Mouse (Mus musculus): Measurements from ENCODE around the gene Grifin.

Gene Grifin

DNA sequence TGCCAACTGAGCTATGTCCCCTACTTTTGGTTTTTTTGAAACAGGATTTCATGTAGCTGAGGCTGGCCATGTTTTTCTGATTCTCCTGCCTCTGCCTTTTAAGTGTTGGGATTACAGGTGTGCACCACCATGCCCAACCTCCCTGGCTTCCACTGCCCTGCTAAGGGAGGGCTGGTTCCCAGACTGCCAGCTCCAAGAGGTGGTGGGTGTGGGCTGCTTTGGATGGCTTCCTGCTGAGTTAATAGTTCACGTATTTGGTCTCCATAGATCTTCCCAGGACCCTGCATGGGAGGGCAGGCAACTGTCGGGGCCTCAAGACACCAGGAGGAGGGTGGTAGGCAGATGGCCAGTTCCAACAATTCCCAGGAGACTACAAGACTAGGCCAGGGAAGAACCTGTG is 37.7 kb upstream of the Grifin start:
- Histone ChIP-seq H3K36me3 (ENCODE audit: control insufficient read depth, insufficient read depth, low read length, poor library complexity, severe bottlenecking) (no peaks in the 10 kb centered on the region), H3K27me3 (ENCODE audit: control insufficient read depth, insufficient read depth, low read length, poor library complexity, severe bottlenecking) (no peaks in the 10 kb centered on the region)
- DNase-seq (ENCODE audit: low read depth, low spot score) = no peak

GRCm38 (mm10) chr5:140601712-140602111 is 36.8 kb upstream of the Grifin start:
- no peaks in the 10 kb centered on the region for H3K27me3 ChIP-seq (ENCODE audit: control insufficient read depth, insufficient read depth, low read length, poor library complexity, severe bottlenecking)
- no peaks in the 10 kb centered on the region for H3K36me3 ChIP-seq (ENCODE audit: control insufficient read depth, insufficient read depth, low read length, poor library complexity, severe bottlenecking)
- no peak for DNase-seq (ENCODE audit: low read depth, low spot score)

- Histone ChIP-seq H3K27me3 (ENCODE audit: control insufficient read depth, insufficient read depth, low read length, poor library complexity, severe bottlenecking) (no peaks in the 10 kb centered on the region), H3K36me3 (ENCODE audit: control insufficient read depth, insufficient read depth, low read length, poor library complexity, severe bottlenecking) (no peaks in the 10 kb centered on the region)
- no peak for DNase-seq (ENCODE audit: low read depth, low spot score)
These were observed 35.1 kb upstream of the Grifin start for GRCm38 (mm10) chr5:140599939-140600338.

GRCm38 (mm10) chr5:140597787-140598186 is 32.9 kb upstream of the Grifin start:
- no peak for DNase-seq (ENCODE audit: low read depth, low spot score)
- no peaks in the 10 kb centered on the region for H3K36me3 ChIP-seq (ENCODE audit: control insufficient read depth, insufficient read depth, low read length, poor library complexity, severe bottlenecking)

DNA sequence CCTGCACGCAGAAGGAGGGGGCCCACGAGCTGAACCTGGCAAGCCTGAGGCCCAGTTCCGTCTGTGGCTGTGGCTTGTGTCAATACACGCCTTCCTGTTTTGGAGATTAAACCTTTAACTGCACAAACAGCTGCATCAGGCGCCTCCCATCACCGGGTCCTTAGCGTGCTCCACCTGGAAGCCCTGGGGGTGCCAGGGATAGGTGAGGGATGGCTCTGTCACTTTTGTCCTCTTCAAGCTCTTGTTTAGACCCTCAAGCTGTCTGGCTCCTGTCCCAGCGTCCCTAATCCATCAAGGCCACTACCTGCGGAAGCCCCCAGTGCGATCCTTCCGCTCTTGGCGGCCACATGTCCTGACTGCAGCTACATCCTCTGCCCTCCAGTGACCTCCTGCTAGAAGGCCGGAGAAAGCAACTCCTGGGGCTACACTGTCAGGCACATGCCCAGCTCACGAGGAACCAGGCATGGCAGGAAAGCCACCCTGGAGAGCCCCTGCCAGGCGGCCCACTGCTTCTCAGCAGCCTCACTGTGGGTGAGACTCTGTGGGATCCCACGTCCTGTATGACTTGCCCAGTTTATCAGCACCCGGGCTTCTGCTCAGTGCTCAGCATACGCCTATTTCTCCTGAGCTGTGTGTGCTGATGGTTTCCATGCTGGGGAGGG is 32.2 kb upstream of the Grifin start:
- H3K27me3 ChIP-seq (ENCODE audit: control insufficient read depth, insufficient read depth, low read length, poor library complexity, severe bottlenecking) = no peaks in the 10 kb centered on the region
- H3K36me3 ChIP-seq (ENCODE audit: control insufficient read depth, insufficient read depth, low read length, poor library complexity, severe bottlenecking) = no peaks in the 10 kb centered on the region
- DNase-seq (ENCODE audit: low read depth, low spot score) = peak; percentile 66

More at GRCm38 (mm10) chr5:140597787-140598186, 32.9 kb upstream of the Grifin start:
- no peaks in the 10 kb centered on the region for H3K27me3 ChIP-seq (ENCODE audit: control insufficient read depth, insufficient read depth, low read length, poor library complexity, severe bottlenecking)

GRCm38 (mm10) chr5:140596426-140596825 is 31.6 kb upstream of the Grifin start:
- peak; percentile 62 for DNase-seq (ENCODE audit: low read depth, low spot score)
- Histone ChIP-seq H3K36me3 (ENCODE audit: control insufficient read depth, insufficient read depth, low read length, poor library complexity, severe bottlenecking) (no peaks in the 10 kb centered on the region), H3K27me3 (ENCODE audit: control insufficient read depth, insufficient read depth, low read length, poor library complexity, severe bottlenecking) (no peaks in the 10 kb centered on the region)

- Histone ChIP-seq H3K27me3 (ENCODE audit: control insufficient read depth, insufficient read depth, low read length, poor library complexity, severe bottlenecking) (no peaks in the 10 kb centered on the region), H3K36me3 (ENCODE audit: control insufficient read depth, insufficient read depth, low read length, poor library complexity, severe bottlenecking) (no peaks in the 10 kb centered on the region; the same call in 1 of the 2 replicates)
- DNase-seq (ENCODE audit: low read depth, low spot score) = no peak
These were observed 30.0 kb upstream of the Grifin start for GRCm38 (mm10) chr5:140594846-140595245.

- Histone ChIP-seq H3K36me3 (ENCODE audit: control insufficient read depth, insufficient read depth, low read length, poor library complexity, severe bottlenecking) (no peaks in the 10 kb centered on the region; the same call in 1 of the 2 replicates), H3K27me3 (ENCODE audit: control insufficient read depth, insufficient read depth, low read length, poor library complexity, severe bottlenecking) (no peaks in the 10 kb centered on the region)
- DNase-seq (ENCODE audit: low read depth, low spot score) = no peak
These were observed 24.4 kb upstream of the Grifin start for GRCm38 (mm10) chr5:140589082-140589774.

DNA sequence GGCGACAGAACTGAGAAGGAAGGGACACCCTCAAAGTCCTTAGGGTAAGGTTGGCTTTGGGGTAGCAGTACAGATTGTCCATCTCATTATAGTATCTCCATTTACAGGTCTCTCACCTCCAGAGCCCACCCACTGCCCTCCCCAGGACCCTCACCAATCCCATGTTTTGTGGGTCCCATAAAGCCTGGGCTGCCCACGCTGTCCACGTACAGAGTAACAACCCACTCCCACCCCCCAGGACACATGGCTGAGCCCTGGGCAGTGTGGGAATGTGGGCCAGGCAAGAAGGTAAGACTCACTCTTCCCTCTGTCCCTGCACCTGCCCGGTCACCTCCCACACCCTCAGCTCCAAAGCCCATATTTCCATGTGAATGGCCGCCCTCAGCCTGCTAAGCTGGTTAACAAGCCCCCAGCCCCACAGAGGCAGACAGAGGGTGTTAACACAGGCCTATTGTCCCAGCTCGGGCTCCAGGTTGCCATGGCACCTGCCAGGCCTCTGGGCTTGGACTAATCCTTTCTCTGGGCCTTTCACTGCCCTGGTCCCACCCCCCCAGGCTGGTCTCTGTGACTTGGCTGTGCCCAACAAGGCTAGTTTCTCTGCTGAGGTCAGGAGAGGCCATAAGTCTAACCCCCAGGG is 19.0 kb upstream of the Grifin start:
- no peaks in the 10 kb centered on the region for H3K27me3 ChIP-seq (ENCODE audit: control insufficient read depth, insufficient read depth, low read length, poor library complexity, severe bottlenecking)
- H3K36me3 ChIP-seq (ENCODE audit: control insufficient read depth, insufficient read depth, low read length, poor library complexity, severe bottlenecking) = no peaks in the 10 kb centered on the region
- DNase-seq (ENCODE audit: low read depth, low spot score) = no peak

DNA sequence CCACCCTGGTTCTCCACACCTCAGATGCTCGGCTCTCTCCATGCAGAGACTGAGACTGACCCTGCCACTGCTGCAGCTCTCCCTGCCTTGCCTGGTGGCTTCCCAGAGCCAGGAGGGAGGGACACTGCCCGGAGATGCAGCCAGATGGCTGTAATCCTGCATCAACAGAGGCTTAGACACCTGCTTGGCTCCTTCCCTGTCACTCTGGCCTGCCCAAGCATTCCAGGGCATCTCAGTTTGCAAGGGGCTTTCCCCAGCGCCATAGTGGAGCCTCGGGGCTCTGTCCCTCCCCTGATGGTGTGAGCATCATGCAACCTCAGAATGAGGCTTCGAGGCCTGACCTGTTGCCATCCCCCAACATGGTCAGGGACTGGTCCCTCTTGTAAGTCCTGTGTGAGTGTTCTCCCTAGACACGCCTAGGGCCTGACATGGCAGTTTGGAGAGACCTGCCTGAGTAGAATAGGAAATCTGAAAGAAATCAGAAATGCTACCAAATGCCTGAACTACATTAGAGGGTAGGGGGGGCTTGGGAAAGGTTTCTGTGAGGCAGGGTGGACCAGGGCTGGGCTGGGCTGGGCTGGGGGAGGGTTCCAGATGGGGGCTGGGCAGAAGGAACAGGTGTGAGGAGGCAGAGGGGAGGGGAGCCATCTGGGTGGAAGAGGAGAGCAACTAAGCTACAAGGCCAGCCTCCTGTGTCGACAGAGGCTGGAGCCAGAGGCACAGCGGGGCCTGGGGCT is 18.3 kb upstream of the Grifin start:
- no peaks in the 10 kb centered on the region for H3K27me3 ChIP-seq (ENCODE audit: control insufficient read depth, insufficient read depth, low read length, poor library complexity, severe bottlenecking)
- no peak for DNase-seq (ENCODE audit: low read depth, low spot score)

GRCm38 (mm10) chr5:140581569-140581968 is 16.7 kb upstream of the Grifin start:
- Histone ChIP-seq H3K27me3 (ENCODE audit: control insufficient read depth, insufficient read depth, low read length, poor library complexity, severe bottlenecking) (no peaks in the 10 kb centered on the region), H3K36me3 (ENCODE audit: control insufficient read depth, insufficient read depth, low read length, poor library complexity, severe bottlenecking) (no peaks in the 10 kb centered on the region)
- DNase-seq (ENCODE audit: low read depth, low spot score) = no peak

More for the DNA sequence above, 18.3 kb upstream of the Grifin start:
- no peaks in the 10 kb centered on the region for H3K36me3 ChIP-seq (ENCODE audit: control insufficient read depth, insufficient read depth, low read length, poor library complexity, severe bottlenecking)

GRCm38 (mm10) chr5:140579771-140580170 is 14.9 kb upstream of the Grifin start:
- no peak for DNase-seq (ENCODE audit: low read depth, low spot score)
- no peaks in the 10 kb centered on the region for H3K27me3 ChIP-seq (ENCODE audit: control insufficient read depth, insufficient read depth, low read length, poor library complexity, severe bottlenecking)
- no peaks in the 10 kb centered on the region for H3K36me3 ChIP-seq (ENCODE audit: control insufficient read depth, insufficient read depth, low read length, poor library complexity, severe bottlenecking)

DNA sequence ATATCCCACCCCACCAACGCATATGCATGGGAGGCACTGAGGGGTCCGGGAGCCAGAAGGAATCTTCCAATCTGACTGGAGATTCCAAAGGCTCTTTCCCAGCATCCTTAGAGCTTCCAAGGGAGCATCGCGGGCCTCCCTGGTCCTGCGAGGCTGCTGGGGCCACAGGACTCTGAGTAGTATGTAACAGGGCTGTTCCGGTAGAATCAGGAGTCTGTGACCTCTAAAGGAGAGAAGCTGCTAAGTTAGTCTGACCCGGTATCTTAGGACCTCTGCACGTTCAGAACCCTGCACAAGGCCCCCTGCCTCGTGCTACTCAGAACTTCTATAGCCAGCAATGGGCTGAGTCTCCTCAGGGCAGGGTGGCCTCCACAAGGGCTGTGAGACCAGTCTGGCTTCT is 14.3 kb upstream of the Grifin start:
- Histone ChIP-seq H3K36me3 (ENCODE audit: control insufficient read depth, insufficient read depth, low read length, poor library complexity, severe bottlenecking) (no peaks in the 10 kb centered on the region), H3K27me3 (ENCODE audit: control insufficient read depth, insufficient read depth, low read length, poor library complexity, severe bottlenecking) (no peaks in the 10 kb centered on the region)
- DNase-seq (ENCODE audit: low read depth, low spot score) = no peak

GRCm38 (mm10) chr5:140575381-140575866 is 10.6 kb upstream of the Grifin start:
- DNase-seq (ENCODE audit: low read depth, low spot score) = peak; percentile 63
- Histone ChIP-seq H3K27me3 (ENCODE audit: control insufficient read depth, insufficient read depth, low read length, poor library complexity, severe bottlenecking) (no peaks in the 10 kb centered on the region), H3K36me3 (ENCODE audit: control insufficient read depth, insufficient read depth, low read length, poor library complexity, severe bottlenecking) (no peaks in the 10 kb centered on the region)

Data from splenic B cell, adult 2 months (primary cell).